Mouse (Mus musculus) lung, adult 18-20 months (tissue): Measurements from ENCODE around the gene Ms4a4c.
"Not testable (repeated sequence)": the region's sequence is repeated elsewhere in the genome, so short reads cannot be mapped to it uniquely, and the experiment has no call there.

Experiments used
- DNase-seq, 2 experiments: peaks; one replicate each; pipeline ENCODE4 v3.0.0; 2022; ENCODE audit warnings: mixed read lengths in 2 of 2

Gene Ms4a4c

GRCm38 (mm10) chr19:11466471-11466870 lies 61.9 kb downstream of the Ms4a4c start:
- DNase-seq: no peak

DNA sequence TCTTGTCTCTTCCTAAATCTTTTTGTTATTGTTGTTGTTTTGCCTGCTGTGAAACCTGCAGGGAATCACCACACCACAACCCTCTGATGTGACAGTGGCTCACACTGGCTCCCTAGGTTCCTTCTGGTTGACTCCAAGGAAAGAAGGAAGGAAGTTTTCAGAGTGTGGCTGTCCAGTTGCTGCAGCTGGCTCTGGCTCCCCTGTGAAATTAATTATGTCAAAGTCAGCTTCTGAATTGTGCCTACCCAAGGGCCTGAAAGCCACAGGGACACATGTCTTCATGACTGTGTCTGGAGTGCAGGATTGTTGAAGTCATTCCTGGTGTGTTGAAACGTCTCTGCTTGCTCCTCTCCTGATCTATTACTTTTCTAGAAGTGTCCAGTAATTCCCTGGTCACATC lies 63.8 kb downstream of the Ms4a4c start:
- DNase-seq: not testable (repeated sequence)

DNA sequence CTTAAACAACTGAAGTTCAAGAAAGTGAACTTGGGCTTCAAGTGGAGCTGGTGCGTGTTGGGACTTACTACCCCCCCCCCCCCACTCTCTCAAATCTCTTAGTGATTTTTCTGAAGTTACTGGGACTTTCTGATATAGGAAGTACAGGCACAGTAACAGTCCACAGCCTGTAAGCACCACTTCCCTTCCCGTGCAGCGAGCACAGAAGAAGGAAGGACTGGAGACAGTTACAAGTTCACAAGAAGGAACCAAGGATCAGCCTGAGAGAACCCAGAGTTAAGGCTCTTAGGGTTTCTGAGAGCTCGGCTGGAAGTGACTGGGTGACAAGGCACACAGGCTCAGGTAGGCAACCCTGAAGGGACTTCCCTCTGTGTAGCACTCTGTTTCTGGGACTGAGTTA lies 64.6 kb downstream of the Ms4a4c start, which contains the start of gene Ms4a6c:
Ms4a6c (plus strand) TSS at position 152 of the 400 bp plus-strand sequence.
- DNase-seq: not testable (repeated sequence)
